Mouse (Mus musculus) A20 (cell line): ENCODE measurements around the gene Tmem209.

Source experiments
- DNase-seq: peaks from one replicate; pipeline ENCODE4 v3.0.0-alpha.2; 2011; ENCODE audit warnings: low read depth, low spot score

The Tmem209 gene

GRCm38 (mm10) chr6:30462822-30463221, 46.8 kb downstream of the Tmem209 start:
- DNase-seq, result no peak

DNA sequence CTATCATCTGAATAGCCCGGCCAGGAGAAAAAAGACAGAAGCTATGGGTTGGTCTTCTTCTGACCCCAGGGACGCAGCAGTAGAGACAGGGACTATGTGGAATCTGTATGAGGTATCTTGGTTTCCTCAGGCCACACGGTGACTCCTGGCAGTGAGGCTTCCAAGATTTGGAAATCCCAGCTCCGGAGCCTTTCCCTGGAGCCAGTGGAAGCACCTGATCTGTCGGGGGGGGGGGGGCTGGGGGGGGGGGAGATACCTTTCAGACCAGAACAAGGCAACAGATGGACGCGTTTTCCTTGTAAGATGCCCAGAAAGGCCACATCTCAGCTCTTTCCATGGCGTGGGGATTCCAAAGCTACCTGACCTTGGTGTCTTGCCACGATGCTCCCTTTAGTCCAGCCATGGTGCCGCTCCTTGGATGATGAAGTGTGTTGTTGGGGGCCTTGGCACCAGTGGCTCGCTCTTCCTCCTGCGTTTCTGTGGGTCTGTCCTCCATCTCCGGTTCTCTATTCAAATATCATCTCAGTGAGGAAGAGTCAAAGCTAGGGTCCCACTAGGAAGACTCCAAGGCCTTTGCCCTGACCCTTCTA, 47.7 kb downstream of the Tmem209 start:
- no peak for DNase-seq

DNA sequence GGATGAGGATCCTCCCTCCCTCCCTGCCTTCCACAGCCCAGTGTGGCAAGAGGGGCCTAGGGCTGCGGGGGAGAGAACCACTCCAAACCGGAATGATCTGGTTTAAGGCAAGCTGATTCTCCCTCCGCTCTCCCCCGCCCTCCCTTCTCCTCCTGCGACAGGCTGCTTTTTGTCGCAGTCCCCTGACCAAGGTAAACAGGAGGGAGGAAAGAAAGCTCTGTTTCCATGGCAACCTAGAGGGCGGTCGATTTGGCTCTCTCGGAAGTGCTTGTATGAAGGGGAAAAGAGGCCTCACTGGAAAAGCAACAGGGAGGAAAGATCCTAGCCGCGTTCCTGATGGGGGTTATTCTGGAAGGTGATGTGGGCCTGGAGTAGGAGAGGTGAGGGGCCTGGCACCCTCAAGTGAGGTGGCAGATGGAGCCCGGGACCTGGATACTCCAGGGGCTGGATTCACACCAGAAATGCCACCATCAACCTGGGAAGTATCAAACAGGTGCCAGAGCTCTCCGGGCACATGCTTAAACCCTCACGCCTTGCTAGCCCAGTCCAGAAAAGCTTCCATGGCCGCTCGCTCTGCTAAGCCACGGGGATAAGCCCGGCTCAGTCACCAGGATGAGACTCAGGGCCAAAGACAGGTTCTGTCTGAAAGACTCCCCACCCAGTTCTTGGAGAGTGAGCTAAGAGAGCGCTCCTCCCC, 48.7 kb downstream of the Tmem209 start:
- DNase-seq, result no peak

- DNase-seq, result peak; percentile 83
Measured at GRCm38 (mm10) chr6:30459811-30460749, 49.5 kb downstream of the Tmem209 start.

DNA sequence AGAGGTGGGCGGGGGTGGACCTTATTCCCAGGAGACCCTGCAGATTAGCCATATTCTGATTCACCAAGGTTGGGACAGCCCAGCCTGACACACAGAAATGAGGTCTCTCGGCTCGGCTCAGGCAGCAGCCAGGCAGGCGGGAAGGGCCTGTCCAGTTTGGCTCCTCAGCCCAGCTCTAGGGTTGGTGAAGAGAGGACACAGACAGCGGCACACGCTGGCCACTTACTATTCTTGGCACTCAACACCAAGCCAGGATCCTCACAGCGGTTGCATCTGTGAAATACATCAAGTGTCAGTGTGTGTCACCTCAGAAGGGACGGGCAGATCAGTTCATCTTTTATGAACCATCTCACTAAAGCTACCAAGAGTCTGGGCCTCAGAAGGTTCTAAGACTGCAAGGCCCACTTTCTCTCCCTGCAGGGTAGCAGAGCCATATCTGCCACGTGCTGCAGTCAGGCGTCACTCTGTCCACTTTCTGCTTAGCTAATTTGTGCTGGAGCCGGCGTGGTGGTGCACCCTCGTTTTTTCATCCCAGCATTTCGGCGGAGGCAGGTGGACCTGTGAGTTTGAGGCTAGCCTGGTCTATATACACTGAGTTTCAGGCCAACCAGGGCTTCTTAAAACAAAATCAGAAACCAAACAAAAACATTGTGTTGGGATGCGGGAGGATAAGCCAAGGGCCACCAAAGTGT, 50.4 kb downstream of the Tmem209 start:
- DNase-seq, result peak; percentile 17

DNA sequence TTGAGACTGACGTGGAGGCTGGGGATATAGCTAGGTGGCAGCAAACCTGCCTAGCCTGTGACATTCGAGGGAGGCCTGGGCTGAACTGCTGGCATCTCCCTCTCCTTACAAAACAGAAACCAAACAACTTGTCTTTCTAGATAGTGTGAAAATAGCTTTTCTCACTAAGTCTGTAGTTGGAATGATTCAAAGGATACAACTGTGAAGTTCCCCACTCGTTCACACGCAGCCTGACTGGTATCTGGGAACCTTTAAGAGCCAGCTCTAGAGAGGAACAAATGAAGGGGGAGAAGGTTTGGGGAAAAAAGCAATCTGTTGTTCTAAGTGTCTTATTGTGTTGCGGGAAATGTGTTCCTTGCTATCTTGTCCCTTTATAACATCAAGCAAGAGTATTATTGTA, 51.0 kb downstream of the Tmem209 start:
- no peak for DNase-seq

DNA sequence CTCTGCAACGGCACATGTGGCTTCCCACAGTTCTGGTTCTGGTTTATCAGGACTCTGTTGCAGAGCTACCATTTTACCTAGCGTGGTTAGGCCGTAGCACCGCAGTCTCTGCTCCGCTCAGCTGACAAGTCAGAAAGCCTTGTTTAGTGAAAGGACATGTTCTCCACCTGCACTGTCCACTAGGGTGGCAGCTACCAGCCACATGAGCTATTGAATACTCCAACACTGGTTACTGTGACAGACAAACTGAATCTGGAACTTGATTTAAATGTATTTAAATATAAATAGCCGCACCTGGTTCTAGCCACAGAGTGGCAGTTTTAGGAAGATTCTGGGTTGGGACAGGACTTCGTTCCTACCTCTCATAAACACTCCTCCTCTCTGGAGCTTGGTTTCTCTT, 52.6 kb downstream of the Tmem209 start:
- DNase-seq, result no peak

GRCm38 (mm10) chr6:30439576-30439975, 70.0 kb downstream of the Tmem209 start:
- DNase-seq, result no peak

DNA sequence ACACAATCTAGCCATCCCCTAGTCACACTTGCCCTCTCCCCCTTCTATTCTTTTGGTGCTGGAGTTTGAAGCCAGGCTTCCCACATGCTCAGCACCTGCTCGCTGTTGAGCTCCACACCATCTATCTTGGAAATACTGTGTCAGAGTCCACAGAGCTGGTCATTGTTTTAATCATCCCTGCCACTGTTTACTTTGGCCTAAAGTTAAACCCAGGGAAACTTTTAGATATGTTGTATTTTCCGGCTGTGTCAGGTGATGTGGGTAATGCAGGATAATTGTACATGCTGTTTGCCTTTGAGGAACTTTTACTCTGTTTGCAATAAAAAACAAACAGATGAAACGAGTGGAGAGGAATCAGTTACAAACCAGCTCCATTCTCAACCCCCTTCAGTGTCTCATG, 72.5 kb downstream of the Tmem209 start:
- DNase-seq, result no peak

GRCm38 (mm10) chr6:30436476-30436875, 73.1 kb downstream of the Tmem209 start:
- DNase-seq, result no peak

DNA sequence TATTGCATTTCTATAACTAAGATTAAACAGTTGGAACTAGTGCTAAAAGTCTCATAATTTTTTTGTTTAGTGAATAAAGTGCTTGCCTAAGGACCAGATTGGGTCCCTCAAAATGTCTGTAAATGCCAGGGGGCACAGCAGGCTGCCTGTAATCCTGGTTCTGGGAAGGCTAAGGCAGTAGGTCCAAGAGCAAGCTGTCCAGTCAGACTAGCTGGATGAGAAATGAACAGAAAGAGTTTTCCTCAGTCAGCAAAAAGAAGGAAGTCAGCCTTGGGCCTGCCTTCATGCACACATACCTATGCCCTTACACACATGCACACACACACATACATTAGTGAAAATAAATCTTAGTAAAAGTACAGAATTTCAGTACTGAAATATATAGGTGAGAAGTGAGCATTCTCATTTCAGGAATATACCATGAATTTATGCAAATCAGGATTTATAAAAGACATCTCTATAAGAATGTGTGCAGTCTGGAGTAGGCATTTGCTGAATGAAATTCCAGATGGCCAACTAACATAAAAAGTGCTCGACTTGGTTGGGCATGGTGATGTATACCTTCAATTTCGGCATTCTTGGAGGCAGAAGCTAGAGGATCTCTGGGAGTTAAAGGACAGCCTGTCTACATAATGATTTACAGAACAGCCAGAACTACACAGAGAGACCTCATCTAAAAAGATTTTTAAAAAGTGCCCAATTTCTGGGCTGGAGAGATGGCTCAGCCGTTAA, 77.0 kb downstream of the Tmem209 start:
- no peak for DNase-seq
